Mouse (Mus musculus) embryonic fibroblast, embryonic 13.5 days (primary cell): ENCODE measurements around the gene Cysrt1.

Source experiments
- CTCF ChIP-seq: IDR thresholded peaks from 2 replicates; pipeline ENCODE4 v1.5.1; 2011; ENCODE audit warnings: mild to moderate bottlenecking, control low read depth, low read length, moderate library complexity, borderline replicate concordance; ENCODE audit not compliant: insufficient read depth
- POLR2A ChIP-seq: IDR thresholded peaks from 2 replicates; pipeline ENCODE4 v1.6.1; 2011; ENCODE audit warnings: low read depth, mild to moderate bottlenecking, control low read depth, low read length, moderate library complexity

GRCm38 (mm10) chr2:25227406-25227805, 14.8 kb downstream of the Cysrt1 start:
- TF ChIP-seq CTCF (no peak), POLR2A (no peak)
